Mouse (Mus musculus) cerebellum, adult 2 months (tissue): ENCODE results near the gene 4930522L14Rik. TPM values are rescaled to one million over a fixed set of nuclear protein-coding genes. Genes with fewer than 3 reads are reported as not detected.
A peak's percentile ranks its signal among the peaks of the same experiment; 100 is the strongest.
"Not testable (repeated sequence)": the region's sequence is repeated elsewhere in the genome, so short reads cannot be mapped to it uniquely, and the experiment has no call there.

Experiments
- DNase-seq, 2 experiments: peaks; one replicate each; pipeline ENCODE4 v3.0.0; 2021
- H3K27ac ChIP-seq: fragments of 200-500 bp; 2 replicates; pipeline ENCODE4 v1.5.1; 2012; ENCODE audit warnings: low read length, control low read depth, inconsistent platforms; ENCODE audit not compliant: insufficient read depth
- H3K27me3 ChIP-seq: fragments of 200-500 bp; 2 replicates; pipeline ENCODE4 v1.6.1; 2012; ENCODE audit warnings: inconsistent platforms, mild to moderate bottlenecking, low read length, moderate library complexity; ENCODE audit not compliant: control insufficient read depth, insufficient read depth
- H3K4me1 ChIP-seq: fragments of 200-500 bp; 2 replicates; pipeline ENCODE4 v1.6.1; 2011; ENCODE audit warnings: low read length; ENCODE audit not compliant: control insufficient read depth, insufficient read depth
- H3K4me3 ChIP-seq: fragments of 200-500 bp; replicated peaks from 2 replicates; pipeline ENCODE3; 2011; ENCODE audit warnings: mild to moderate bottlenecking, low read depth, low read length, control low read depth; ENCODE audit not compliant: insufficient read depth
- POLR2A ChIP-seq: fragments of 200-500 bp; IDR thresholded peaks from 2 replicates; pipeline ENCODE4 v1.6.1; 2011; ENCODE audit warnings: low read length, control low read depth, borderline replicate concordance; ENCODE audit not compliant: insufficient read depth
- WGBS: fragments of 180-500 bp; shearing (Covaris S2); methylation state at CpG from one replicate; pipeline ENCODE4 v1.1.7; 2018; 5-methylcytosine and 5-hydroxymethylcytosine counted together
- polyA plus RNA-seq: library from polyadenylated mRNA; depleted of rRNA; stranded (reverse); fragments of >200 nt; gene quantifications from 2 replicates; pipeline ENCODE4 v1.2.3, GENCODE M21; 2012; rRNA removed

Gene 4930522L14Rik
- 3.5 and 3.8 TPM in 2 replicates for polyA plus RNA-seq

- 0 out of 2 replicates have a peak, but pooled peaks have one; percentile 10 for TF ChIP-seq POLR2A
- under 1% methylated on average over 25 of the region's 25 CpGs for WGBS
- peak within 1 kb of the TSS; percentile 61 for H3K4me3 ChIP-seq
- not testable (repeated sequence) for H3K27ac ChIP-seq, H3K27me3 ChIP-seq, H3K4me1 ChIP-seq
- DNase-seq = peak; percentile 78 to 83
These were observed at the start of gene 4930522L14Rik for GRCm38 (mm10) chr5:109751391-109752071. 4930522L14Rik (minus strand) TSS chr5:109751886.

GRCm38 (mm10) chr5:109801466-109801865 lies 49.8 kb upstream of the 4930522L14Rik start:
- not testable (repeated sequence) for H3K27ac ChIP-seq

GRCm38 (mm10) chr5:109799948-109800347 lies 48.3 kb upstream of the 4930522L14Rik start:
- not testable (repeated sequence) for H3K4me1 ChIP-seq, H3K27ac ChIP-seq, H3K4me3 ChIP-seq, DNase-seq, H3K27me3 ChIP-seq
- 55% methylated on average over 2 of the region's 2 CpGs for WGBS

More at GRCm38 (mm10) chr5:109801466-109801865, 49.8 kb upstream of the 4930522L14Rik start:
- not testable (repeated sequence) for H3K4me1 ChIP-seq, H3K27me3 ChIP-seq, H3K4me3 ChIP-seq, DNase-seq

- 88% methylated on average over 3 of the region's 3 CpGs for WGBS
- not testable (repeated sequence) for H3K4me1 ChIP-seq, DNase-seq, H3K4me3 ChIP-seq, H3K27me3 ChIP-seq, H3K27ac ChIP-seq
These were observed 45.3 kb upstream of the 4930522L14Rik start for GRCm38 (mm10) chr5:109797017-109797416.

GRCm38 (mm10) chr5:109795967-109796652 lies 44.4 kb upstream of the 4930522L14Rik start:
- WGBS = under 1% methylated on average over 25 of the region's 25 CpGs
- H3K27ac ChIP-seq = not testable (repeated sequence)
- DNase-seq = peak; percentile 32 to 54

GRCm38 (mm10) chr5:109752073-109752780 lies 541 bp upstream of the 4930522L14Rik start:
- DNase-seq, H3K27ac ChIP-seq, H3K27me3 ChIP-seq, H3K4me1 ChIP-seq: not testable (repeated sequence)
- H3K4me3 ChIP-seq = peak overlapping the region; percentile 45
- WGBS = 70% methylated on average over 4 of the region's 4 CpGs

More at GRCm38 (mm10) chr5:109795967-109796652, 44.4 kb upstream of the 4930522L14Rik start:
- H3K4me1 ChIP-seq, H3K27me3 ChIP-seq: not testable (repeated sequence)
- H3K4me3 ChIP-seq = peak overlapping the region; percentile 81

GRCm38 (mm10) chr5:109745081-109745480 lies 6.6 kb downstream of the 4930522L14Rik start:
- not testable (repeated sequence) for H3K4me3 ChIP-seq, H3K27me3 ChIP-seq, DNase-seq, H3K4me1 ChIP-seq, H3K27ac ChIP-seq
- WGBS = 95% methylated on average over 1 of the region's 1 CpGs

GRCm38 (mm10) chr5:109717341-109717740 lies 34.3 kb downstream of the 4930522L14Rik start:
- not testable (repeated sequence) for H3K27me3 ChIP-seq, H3K4me3 ChIP-seq, H3K27ac ChIP-seq, DNase-seq, H3K4me1 ChIP-seq
- WGBS = 66% methylated on average over 3 of the region's 3 CpGs

GRCm38 (mm10) chr5:109691205-109691965 lies 60.3 kb downstream of the 4930522L14Rik start:
- not testable (repeated sequence) for H3K4me1 ChIP-seq, H3K27ac ChIP-seq, H3K27me3 ChIP-seq, DNase-seq
- peak overlapping the region; percentile 68 for H3K4me3 ChIP-seq
- 58% methylated on average over 5 of the region's 5 CpGs for WGBS
